Mouse (Mus musculus) E14TG2a.4 (cell line): Measurements from ENCODE around the gene Hspb7.

Experiments used
- H3K27me3 ChIP-seq: 2 replicates; pipeline ENCODE4 v1.6.1; 2014; ENCODE audit warnings: low read length, control low read depth; ENCODE audit not compliant: insufficient read depth
- H3K36me3 ChIP-seq: 2 replicates; pipeline ENCODE4 v1.6.1; 2014; ENCODE audit warnings: low read length, control low read depth; ENCODE audit not compliant: insufficient read depth
- H3K4me1 ChIP-seq: replicated peaks from 2 replicates; pipeline ENCODE4 v1.6.1; 2014; ENCODE audit warnings: low read depth, low read length, control low read depth
- H3K4me3 ChIP-seq: replicated peaks from 2 replicates; pipeline ENCODE4 v1.5.1; 2014; ENCODE audit warnings: mild to moderate bottlenecking, low read length
- H3K9me3 ChIP-seq: 2 replicates; pipeline ENCODE4 v1.6.1; 2014; ENCODE audit warnings: low read length, control low read depth
- CTCF ChIP-seq: conservative IDR thresholded peaks from 2 replicates; pipeline ENCODE4 v1.5.1; 2014; ENCODE audit warnings: low read length
- NANOG ChIP-seq: IDR thresholded peaks from 2 replicates; pipeline ENCODE4 v1.6.1; 2014; ENCODE audit warnings: borderline replicate concordance, low read length, mixed read lengths
- POU5F1 ChIP-seq: IDR thresholded peaks from 2 replicates; pipeline ENCODE4 v1.6.1; 2014; ENCODE audit warnings: low read length, borderline replicate concordance

The Hspb7 gene

DNA sequence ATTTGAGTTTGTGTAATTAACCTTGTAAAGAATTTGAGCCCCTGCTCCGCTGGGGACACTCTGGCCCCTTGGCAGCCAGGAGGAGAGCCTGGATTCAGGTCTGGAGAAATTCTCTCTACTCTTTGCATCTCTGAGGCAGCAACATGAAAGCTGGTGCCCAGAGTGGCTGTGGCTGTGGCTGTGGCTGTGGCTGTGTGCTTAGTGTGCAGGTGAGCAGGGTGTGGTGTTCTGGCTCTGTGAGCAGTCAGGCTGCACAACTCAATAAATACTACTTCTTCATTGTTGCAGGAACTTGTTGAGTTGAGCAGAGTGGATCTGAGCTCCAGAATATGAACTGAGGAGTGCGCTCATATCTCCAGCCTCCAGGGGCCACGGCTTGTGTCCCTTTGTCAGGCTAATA is 38.3 kb downstream of the Hspb7 start:
- Histone ChIP-seq H3K27me3 (no peaks in the 10 kb centered on the region), H3K9me3 (no peaks in the 10 kb centered on the region), H3K36me3 (peaks cover 55% of the 10 kb centered on the region), H3K4me1 (peaks cover 72% of the 10 kb centered on the region), H3K4me3 (no peak overlapping the region)
- TF ChIP-seq CTCF = no peak
- no peak for TF ChIP-seq POU5F1
- no peak for TF ChIP-seq NANOG

- H3K9me3 ChIP-seq = no peaks in the 10 kb centered on the region
- no peaks in the 10 kb centered on the region for H3K27me3 ChIP-seq
- H3K36me3 ChIP-seq = peaks cover 57% of the 10 kb centered on the region
- H3K4me3 ChIP-seq = no peak overlapping the region
- H3K4me1 ChIP-seq = peaks cover 81% of the 10 kb centered on the region
- TF ChIP-seq CTCF (no peak), POU5F1 (no peak), NANOG (no peak)
These were observed 39.2 kb downstream of the Hspb7 start for GRCm38 (mm10) chr4:141459766-141460165.

DNA sequence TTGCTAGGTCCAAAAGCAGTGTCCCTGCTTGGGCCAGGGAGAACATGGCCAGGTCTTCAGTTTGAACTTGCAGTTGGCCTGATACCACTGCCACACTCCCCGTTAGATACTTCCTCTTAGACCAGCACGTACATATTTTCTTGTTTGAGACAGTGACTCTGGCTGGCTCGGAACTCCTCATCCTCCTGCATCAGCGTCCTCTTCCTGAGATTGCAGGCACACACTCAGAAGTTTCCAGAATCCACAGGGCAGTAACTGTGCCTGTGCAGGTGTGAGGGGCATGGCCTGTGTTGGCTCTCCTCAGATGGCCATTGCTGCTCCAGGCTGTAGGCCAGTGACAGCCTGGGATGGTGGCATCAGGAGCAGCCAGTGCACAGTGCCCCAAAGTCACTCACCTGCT is 39.9 kb downstream of the Hspb7 start:
- TF ChIP-seq CTCF (no peak), POU5F1 (no peak), NANOG (no peak)
- Histone ChIP-seq H3K4me1 (peaks cover 87% of the 10 kb centered on the region), H3K4me3 (no peak overlapping the region), H3K9me3 (no peaks in the 10 kb centered on the region), H3K27me3 (no peaks in the 10 kb centered on the region), H3K36me3 (peaks cover 60% of the 10 kb centered on the region)

GRCm38 (mm10) chr4:141461088-141461487 is 40.5 kb downstream of the Hspb7 start:
- no peaks in the 10 kb centered on the region for H3K27me3 ChIP-seq
- no peak overlapping the region for H3K4me3 ChIP-seq
- H3K36me3 ChIP-seq = peaks cover 60% of the 10 kb centered on the region
- H3K4me1 ChIP-seq = peaks cover 87% of the 10 kb centered on the region
- H3K9me3 ChIP-seq = no peaks in the 10 kb centered on the region
- no peak for TF ChIP-seq NANOG
- no peak for TF ChIP-seq CTCF
- no peak for TF ChIP-seq POU5F1

DNA sequence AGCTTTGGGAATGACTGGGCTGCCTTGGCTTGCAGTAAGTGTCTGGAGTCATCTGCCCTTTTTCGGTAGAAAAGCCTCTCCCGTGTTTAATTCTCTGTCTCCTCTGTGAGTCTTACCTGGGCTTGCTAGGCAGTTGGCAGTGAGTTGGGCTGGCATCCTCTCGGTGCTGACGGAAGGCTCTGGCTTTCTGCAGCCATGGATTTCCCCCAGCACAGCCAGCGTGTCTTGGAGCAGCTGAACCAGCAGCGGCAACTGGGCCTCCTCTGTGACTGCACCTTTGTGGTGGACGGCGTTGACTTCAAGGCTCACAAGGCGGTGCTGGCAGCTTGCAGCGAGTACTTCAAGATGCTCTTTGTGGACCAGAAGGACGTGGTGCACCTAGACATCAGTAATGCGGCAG is 41.0 kb downstream of the Hspb7 start:
- Histone ChIP-seq H3K4me1 (peaks cover 87% of the 10 kb centered on the region), H3K36me3 (peaks cover 63% of the 10 kb centered on the region), H3K4me3 (no peak overlapping the region), H3K9me3 (no peaks in the 10 kb centered on the region), H3K27me3 (no peaks in the 10 kb centered on the region)
- no peak for TF ChIP-seq CTCF
- no peak for TF ChIP-seq POU5F1

DNA sequence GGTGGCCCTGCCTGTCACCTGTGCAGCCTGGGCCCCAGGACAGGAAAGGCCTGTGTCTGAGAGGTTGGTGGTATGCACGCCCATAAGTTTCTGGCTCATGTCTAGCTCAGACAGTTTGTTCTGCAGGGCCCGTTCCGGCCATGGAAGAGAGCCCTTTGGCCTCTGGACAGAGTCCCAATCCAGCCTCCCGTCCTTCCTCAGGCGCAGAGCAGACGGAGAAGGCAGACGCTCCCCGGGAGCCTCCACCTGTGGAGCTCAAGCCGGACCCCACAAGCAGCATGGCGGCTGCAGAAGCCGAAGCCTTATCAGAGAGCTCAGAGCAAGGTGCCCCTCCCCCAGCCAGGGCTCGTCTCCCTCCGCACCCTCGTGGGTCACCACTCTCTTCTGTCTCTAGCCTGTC is 42.9 kb downstream of the Hspb7 start:
- peaks cover 80% of the 10 kb centered on the region for H3K4me1 ChIP-seq
- no peaks in the 10 kb centered on the region for H3K27me3 ChIP-seq
- peaks cover 81% of the 10 kb centered on the region for H3K36me3 ChIP-seq
- TF ChIP-seq POU5F1 (no peak), NANOG (no peak), CTCF (no peak)
- no peaks in the 10 kb centered on the region for H3K9me3 ChIP-seq
- H3K4me3 ChIP-seq = no peak overlapping the region

DNA sequence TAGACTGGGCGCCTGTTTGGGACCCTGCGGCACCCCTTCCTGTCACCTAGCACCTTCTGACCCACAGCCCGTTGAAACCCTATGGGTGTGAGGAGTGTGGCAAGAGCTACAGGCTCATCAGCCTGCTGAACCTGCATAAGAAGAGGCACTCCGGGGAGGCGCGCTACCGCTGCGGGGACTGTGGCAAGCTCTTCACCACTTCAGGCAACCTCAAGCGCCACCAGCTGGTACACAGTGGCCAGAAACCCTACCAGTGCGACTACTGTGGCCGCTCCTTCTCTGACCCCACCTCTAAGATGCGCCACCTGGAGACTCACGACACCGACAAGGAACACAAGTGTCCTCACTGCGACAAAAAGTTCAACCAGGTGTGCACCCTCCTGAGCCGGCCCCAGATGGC is 44.1 kb downstream of the Hspb7 start:
- H3K36me3 ChIP-seq = peaks cover 91% of the 10 kb centered on the region
- H3K4me3 ChIP-seq = peak overlapping the region; percentile 70
- TF ChIP-seq NANOG (no peak), CTCF (no peak), POU5F1 (no peak)
- H3K4me1 ChIP-seq = peaks cover 74% of the 10 kb centered on the region
- H3K27me3 ChIP-seq = no peaks in the 10 kb centered on the region
- H3K9me3 ChIP-seq = no peaks in the 10 kb centered on the region

GRCm38 (mm10) chr4:141465512-141466288 is 45.1 kb downstream of the Hspb7 start:
- no peaks in the 10 kb centered on the region for H3K27me3 ChIP-seq
- H3K9me3 ChIP-seq = no peaks in the 10 kb centered on the region
- H3K4me1 ChIP-seq = peaks cover 72% of the 10 kb centered on the region
- TF ChIP-seq POU5F1 (no peak), NANOG (no peak), CTCF (no peak)
- H3K4me3 ChIP-seq = no peak overlapping the region
- peaks cover 92% of the 10 kb centered on the region for H3K36me3 ChIP-seq
